Mouse (Mus musculus) cerebellum, adult 2 months (tissue): ENCODE data around the gene 9130019O22Rik. TPM values are rescaled to one million over a fixed set of nuclear protein-coding genes. Genes with fewer than 3 reads are reported as not detected.
"Not testable (repeated sequence)": the region's sequence is repeated elsewhere in the genome, so short reads cannot be mapped to it uniquely, and the experiment has no call there.

Experiments
- DNase-seq, 2 experiments: peaks; one replicate each; pipeline ENCODE4 v3.0.0; 2021
- H3K27ac ChIP-seq: fragments of 200-500 bp; 2 replicates; pipeline ENCODE4 v1.5.1; 2012; ENCODE audit warnings: low read length, control low read depth, inconsistent platforms; ENCODE audit not compliant: insufficient read depth
- H3K27me3 ChIP-seq: fragments of 200-500 bp; 2 replicates; pipeline ENCODE4 v1.6.1; 2012; ENCODE audit warnings: inconsistent platforms, mild to moderate bottlenecking, low read length, moderate library complexity; ENCODE audit not compliant: control insufficient read depth, insufficient read depth
- H3K4me1 ChIP-seq: fragments of 200-500 bp; 2 replicates; pipeline ENCODE4 v1.6.1; 2011; ENCODE audit warnings: low read length; ENCODE audit not compliant: control insufficient read depth, insufficient read depth
- H3K4me3 ChIP-seq: fragments of 200-500 bp; replicated peaks from 2 replicates; pipeline ENCODE3; 2011; ENCODE audit warnings: mild to moderate bottlenecking, low read depth, low read length, control low read depth; ENCODE audit not compliant: insufficient read depth
- CTCF ChIP-seq: fragments of 200-500 bp; IDR thresholded peaks from 2 replicates; pipeline ENCODE4 v1.5.1; 2011; ENCODE audit warnings: low read depth, mild to moderate bottlenecking, control low read depth, low read length, moderate library complexity, borderline replicate concordance; ENCODE audit not compliant: insufficient read depth
- POLR2A ChIP-seq: fragments of 200-500 bp; IDR thresholded peaks from 2 replicates; pipeline ENCODE4 v1.6.1; 2011; ENCODE audit warnings: low read length, control low read depth, borderline replicate concordance; ENCODE audit not compliant: insufficient read depth
- WGBS: fragments of 180-500 bp; shearing (Covaris S2); methylation state at CpG from one replicate; pipeline ENCODE4 v1.1.7; 2018; 5-methylcytosine and 5-hydroxymethylcytosine counted together
- polyA plus RNA-seq: library from polyadenylated mRNA; depleted of rRNA; stranded (reverse); fragments of >200 nt; gene quantifications from 2 replicates; pipeline ENCODE4 v1.2.3, GENCODE M21; 2012

The 9130019O22Rik gene
- polyA plus RNA-seq, 1 experiment, result 3.9 TPM

DNA sequence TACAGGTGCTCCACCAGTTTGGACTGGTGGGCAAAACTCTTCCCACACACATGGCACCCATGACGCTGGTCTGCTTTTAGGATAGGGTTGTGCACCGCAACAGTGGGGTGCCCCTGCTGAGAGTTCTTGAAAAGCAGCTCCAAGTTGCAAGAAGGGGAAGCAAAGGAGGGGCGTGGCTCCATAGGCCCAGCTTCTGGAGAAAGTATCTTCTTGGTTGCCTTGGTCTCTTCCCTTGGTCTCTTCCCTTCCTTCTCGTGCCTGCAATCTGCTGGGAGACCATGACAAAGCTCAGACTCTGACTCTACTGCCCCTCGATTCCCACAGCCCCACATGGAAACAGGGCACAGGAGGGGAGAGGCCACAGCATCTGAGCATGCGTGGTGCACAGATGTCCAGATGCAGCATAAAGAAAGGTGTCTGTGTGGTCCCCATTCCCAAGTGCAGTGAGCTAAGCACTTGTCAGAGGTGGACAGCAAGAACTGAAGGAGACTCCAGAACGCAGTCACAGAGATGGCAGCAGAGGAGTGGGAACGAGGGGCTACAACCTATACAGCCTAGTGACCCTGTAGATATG, 5.4 kb upstream of the 9130019O22Rik start:
- peaks cover 7% of the 10 kb centered on the region for H3K4me1 ChIP-seq
- TF ChIP-seq POLR2A, result no peak
- TF ChIP-seq CTCF, result no peak
- 69% methylated on average over 8 of the region's 8 CpGs for WGBS
- H3K27ac ChIP-seq, result no peak overlapping the region
- H3K4me3 ChIP-seq, result peak overlapping the region; percentile 22
- no peaks in the 10 kb centered on the region for H3K27me3 ChIP-seq
- DNase-seq, result no peak

DNA sequence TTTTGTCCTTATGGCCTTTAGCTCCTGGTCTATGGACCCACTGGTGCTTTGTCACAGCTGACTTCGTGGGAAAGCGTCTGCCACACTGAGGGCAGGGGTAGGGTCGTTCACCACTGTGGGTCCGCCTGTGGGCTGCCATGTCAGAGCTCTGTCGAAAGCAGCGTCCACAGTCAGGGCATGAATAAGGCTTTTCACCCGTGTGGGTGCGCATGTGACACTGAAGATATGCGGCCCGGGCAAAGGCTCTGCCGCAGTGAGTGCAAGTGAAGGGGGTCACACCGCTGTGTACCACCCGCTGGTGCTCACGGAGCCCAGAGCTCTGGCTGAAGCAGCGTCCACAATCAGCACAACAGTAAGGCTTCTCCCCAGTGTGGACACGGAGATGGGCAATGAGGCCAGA, 4.6 kb upstream of the 9130019O22Rik start:
- WGBS, result 94% methylated on average over 16 of the region's 16 CpGs
- DNase-seq, result no peak

DNA sequence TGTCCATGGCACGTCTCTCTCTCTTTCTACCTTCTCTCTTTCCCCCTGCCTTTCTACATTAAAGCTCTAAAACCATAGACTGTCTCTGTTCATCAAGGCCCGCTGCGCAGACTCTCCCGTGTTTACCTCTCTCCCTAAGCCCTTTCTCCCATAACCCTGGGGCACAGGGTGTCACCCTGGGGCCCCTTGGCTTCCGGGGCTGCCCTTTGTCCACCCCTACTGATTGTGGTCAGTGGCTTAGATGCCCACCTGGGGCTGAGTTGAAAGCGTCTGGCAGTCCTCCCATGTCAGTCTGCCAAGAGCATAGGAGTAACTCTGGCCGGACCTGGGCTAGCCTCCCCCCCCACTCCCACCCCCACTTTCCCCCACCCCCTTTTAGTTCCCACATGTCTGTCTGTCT, 3.3 kb upstream of the 9130019O22Rik start:
- WGBS, result 58% methylated on average over 7 of the region's 7 CpGs
- H3K4me3 ChIP-seq, result no peak overlapping the region
- H3K27me3 ChIP-seq, result no peaks in the 10 kb centered on the region
- TF ChIP-seq CTCF (no peak), POLR2A (no peak)
- H3K4me1 ChIP-seq, result peaks cover 10% of the 10 kb centered on the region
- no peak for DNase-seq
- no peak overlapping the region for H3K27ac ChIP-seq

More for the DNA sequence above, 4.6 kb upstream of the 9130019O22Rik start:
- TF ChIP-seq POLR2A, result no peak
- no peak for TF ChIP-seq CTCF
- H3K4me1 ChIP-seq, result peaks cover 7% of the 10 kb centered on the region
- no peak overlapping the region for H3K4me3 ChIP-seq
- H3K27ac ChIP-seq, result no peak overlapping the region
- H3K27me3 ChIP-seq, result no peaks in the 10 kb centered on the region

DNA sequence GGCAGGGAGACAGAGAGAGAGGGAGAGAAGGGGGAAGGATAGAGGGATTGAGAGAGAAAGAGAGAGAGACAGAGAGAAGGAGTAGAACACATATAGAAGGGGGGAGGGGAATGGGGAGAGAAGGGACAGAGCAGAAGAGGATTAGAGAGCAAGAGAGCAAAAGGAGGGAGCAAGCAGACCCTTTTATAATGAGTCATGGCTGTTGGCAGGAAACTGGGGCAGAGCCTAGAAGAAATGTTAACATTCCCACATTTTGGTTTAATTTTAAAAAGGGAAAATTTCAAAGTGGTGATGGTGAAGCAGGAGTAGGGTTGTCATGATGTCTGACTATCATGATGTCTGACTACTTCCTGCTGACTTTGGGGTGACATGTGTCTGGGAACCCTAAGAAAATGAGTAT, 1.2 kb upstream of the 9130019O22Rik start:
- H3K27ac ChIP-seq, DNase-seq, H3K27me3 ChIP-seq, H3K4me1 ChIP-seq, H3K4me3 ChIP-seq: not testable (repeated sequence)

DNA sequence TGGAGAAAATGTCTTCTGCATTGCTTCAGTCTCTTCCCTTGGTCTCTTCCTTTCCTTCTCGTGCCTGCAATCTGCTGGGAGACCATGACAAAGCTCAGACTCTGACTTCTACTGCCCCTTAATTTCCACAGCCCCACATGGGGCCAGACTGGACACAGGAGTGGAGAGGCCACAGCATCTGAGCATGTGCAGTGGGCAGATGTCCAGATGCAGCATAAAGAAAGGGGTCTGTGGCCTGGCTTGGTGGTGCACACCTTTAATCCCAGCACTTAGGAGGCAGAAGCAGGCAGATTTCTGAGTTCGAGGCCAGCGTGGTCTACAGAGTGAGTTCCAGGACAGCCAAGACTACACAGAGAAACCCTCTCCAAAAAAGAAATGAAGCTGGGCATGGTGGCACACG, 1.4 kb downstream of the 9130019O22Rik start:
- DNase-seq, result peak in 1 of 2 experiments; percentile 31

DNA sequence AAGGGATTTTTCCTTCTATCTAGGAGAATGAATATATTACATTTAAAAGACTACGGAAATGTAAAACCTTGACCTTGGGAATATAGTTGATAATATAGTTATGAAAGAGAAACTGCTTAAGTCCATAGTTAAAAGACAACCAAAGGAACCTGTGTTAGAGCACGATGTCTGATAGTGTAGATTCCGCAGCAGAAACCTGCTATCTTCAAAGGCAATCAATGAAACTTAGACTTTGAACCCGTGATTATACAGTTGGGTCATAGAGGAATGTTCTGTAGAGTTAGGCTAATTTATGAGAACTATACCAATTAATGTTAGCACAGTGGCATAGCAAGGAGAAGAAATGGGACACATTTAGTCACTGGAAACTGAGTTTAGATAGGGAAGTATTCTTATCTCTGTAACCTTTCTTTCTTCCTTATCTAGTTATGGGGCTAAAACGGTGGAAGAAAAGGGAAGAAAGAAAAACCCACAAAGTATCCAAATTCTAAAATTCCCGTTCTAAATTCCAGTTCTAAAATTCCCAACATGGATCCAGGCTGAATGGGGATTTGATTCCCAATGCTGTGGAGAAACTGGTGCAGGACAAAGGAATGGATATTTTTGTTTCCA, 8.6 kb downstream of the 9130019O22Rik start:
- WGBS, result 76% methylated on average over 6 of the region's 6 CpGs
- Histone ChIP-seq H3K27me3 (no peaks in the 10 kb centered on the region), H3K4me3 (no peak overlapping the region), H3K4me1 (no peaks in the 10 kb centered on the region), H3K27ac (no peak overlapping the region)
- DNase-seq, result no peak
- no peak for TF ChIP-seq CTCF

More for the DNA sequence above, 1.4 kb downstream of the 9130019O22Rik start:
- WGBS, result 85% methylated on average over 4 of the region's 4 CpGs
- not testable (repeated sequence) for H3K27me3 ChIP-seq, H3K4me3 ChIP-seq, H3K4me1 ChIP-seq, H3K27ac ChIP-seq

DNA sequence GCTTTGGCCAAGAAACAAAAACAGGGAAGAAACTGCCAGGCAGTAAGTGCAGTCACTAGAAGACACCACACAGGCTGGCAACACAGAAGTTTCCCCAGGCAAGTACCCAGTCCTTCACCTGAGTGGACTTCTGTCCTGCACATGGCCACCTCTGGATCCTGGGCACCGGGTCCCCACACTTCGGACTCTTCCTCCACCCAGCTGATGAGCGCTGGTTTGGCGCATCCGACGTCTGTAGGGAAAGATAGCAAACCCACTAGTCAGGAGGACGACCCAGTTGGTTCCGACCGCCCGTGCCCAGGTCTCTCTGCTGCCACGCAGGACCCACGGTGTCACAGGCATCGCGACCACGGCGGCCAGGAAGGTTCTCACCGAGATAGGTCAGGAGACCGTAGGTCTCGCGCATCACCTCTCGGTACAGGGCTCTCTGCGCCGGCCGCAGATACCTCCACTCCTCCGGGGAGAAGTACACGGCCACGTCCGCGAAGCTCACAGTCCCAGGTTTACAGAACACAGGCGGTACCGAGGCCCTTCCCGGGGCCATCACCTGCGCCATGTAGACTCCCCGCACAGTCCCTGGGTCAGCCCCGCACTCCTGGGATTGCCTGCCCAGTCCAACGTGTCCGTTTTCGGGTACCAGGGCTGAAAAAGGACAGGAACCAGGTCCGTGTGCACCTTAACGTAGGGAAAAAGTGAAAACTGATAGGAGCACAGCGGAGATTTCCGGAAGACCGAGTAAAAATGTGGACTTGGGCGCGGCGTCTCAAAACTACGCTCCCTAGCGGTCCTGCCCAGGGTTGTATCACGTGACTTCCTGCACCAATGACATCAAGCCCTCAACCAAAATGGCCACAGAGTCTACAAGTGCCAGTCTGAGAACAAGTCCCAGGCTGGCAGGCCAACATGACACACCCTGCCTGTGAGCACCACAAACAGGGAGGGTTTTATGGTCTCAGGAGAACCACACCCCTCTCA, 11.4 kb downstream of the 9130019O22Rik start, which contains the start of gene Zfp747:
Zfp747 (minus strand) TSS at position 780 of the 975 bp plus-strand sequence.
- H3K4me1 ChIP-seq, result not testable (repeated sequence)

DNA sequence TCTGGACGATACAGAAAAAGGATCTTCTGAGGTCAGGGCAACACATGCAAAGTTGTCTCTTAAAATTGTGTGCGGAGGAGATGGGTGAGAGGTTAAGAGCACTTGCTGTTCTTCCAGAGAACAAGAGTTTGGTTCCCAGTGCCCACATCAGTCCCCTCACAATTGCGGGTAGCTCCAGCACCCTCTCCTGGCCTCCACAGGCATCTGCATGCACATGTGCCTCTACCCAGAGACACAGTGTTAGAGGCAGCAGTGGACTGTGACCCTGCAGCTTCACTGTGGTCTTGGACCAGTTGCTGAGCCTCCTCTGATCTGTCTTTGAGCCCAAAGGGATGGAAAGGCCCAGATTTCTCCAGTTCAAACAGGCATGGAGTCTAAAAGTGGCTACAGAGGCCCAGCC, 15.1 kb downstream of the 9130019O22Rik start:
- not testable (repeated sequence) for H3K4me3 ChIP-seq, H3K4me1 ChIP-seq, DNase-seq, H3K27me3 ChIP-seq, H3K27ac ChIP-seq
- peak; percentile 17; the same call in 1 of the 2 replicates for TF ChIP-seq CTCF
- 83% methylated on average over 3 of the region's 3 CpGs for WGBS

More for the DNA sequence above, 11.4 kb downstream of the 9130019O22Rik start, which contains the start of gene Zfp747:
- Histone ChIP-seq H3K4me3 (peak within 1 kb of the TSS; percentile 98), H3K27ac (peak within 1 kb of the TSS; percentile 52)
- 1% methylated on average over 49 of the region's 49 CpGs for WGBS
- H3K27me3 ChIP-seq, result not testable (repeated sequence)
- TF ChIP-seq CTCF, result peak; percentile 68; the same call in 1 of the 2 replicates
- TF ChIP-seq POLR2A, result peak; percentile 86; the same call in 1 of the 2 replicates
- DNase-seq, result peak; percentile 94 to 95
